Mouse (Mus musculus): Measurements from ENCODE around the gene Gsg1l.

Gsg1l gene

GRCm38 (mm10) chr7:126082286-126082741, at the start of gene Gsg1l:
Gene Gsg1l (minus strand): TSS chr7:126082411.
- DNase-seq (ENCODE audit: low spot score), result no peak

DNA sequence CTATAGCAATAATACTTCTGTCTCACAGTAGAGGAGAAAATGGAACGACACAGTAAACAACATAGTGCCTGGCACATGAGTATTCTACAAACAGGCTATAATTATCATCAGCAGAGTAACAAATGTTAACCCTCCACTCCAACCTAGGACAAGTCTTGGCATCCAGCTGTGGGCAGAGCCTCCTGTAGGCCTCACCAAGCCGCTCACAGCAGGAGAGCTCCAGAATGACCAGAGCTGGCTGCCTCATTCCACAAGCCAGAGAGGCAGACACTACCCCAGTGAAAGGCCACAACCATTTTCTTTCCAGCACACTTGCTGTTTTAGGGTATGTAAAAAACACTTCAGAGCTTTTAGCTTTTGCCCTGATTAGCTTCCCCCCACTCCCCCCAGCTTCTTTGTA, 45.5 kb upstream of the Gsg1l start:
- DNase-seq (ENCODE audit: low spot score), result no peak

GRCm38 (mm10) chr7:126126502-126126901, 44.3 kb upstream of the Gsg1l start:
- no peak for DNase-seq (ENCODE audit: low spot score)

- DNase-seq (ENCODE audit: low spot score), result no peak
Observed at GRCm38 (mm10) chr7:126121533-126121932, 39.3 kb upstream of the Gsg1l start.

- DNase-seq (ENCODE audit: low spot score), result no peak
Observed at GRCm38 (mm10) chr7:126119819-126120218, 37.6 kb upstream of the Gsg1l start.

DNA sequence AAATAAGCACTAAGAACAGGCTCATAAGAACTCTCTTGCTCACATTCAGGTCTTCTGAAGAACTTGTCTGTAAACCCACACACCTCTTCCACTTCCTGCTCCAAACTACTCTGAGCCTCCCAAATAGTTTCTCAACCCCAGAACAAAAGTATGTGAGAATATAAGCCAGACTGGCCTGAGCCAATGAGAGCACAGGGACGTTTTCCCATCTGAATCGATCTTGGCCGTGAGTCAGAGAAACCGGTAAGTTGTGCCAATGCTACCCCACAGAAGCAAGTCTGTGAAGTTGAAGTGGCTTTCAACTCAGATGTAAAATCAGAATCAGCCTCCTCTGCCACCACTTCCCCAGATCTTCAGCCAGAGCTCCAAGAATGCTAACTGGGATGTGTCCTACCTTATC, 31.1 kb upstream of the Gsg1l start:
- DNase-seq (ENCODE audit: low spot score), result no peak

DNA sequence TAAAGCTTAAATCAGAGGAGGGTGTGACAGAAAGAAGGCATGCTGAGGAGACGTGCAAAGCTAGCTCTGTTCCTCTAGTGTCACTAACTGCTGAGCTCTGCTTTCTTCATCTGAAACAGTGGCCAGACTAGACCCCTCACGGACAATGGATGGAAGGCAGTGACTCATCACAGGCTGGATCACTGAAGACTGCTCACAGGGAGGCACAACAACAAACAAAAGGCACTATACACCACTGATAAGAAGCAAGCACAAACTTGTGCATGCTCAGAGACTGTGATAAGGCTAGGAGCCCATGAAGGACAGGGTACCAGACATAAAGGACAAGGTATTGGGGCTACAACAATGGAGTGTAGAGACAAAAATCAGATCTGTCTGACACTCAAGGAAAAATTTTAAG, 29.0 kb upstream of the Gsg1l start:
- DNase-seq (ENCODE audit: low spot score), result no peak

- DNase-seq (ENCODE audit: low spot score), result no peak
Observed at GRCm38 (mm10) chr7:126109898-126110297, 27.7 kb upstream of the Gsg1l start.

DNA sequence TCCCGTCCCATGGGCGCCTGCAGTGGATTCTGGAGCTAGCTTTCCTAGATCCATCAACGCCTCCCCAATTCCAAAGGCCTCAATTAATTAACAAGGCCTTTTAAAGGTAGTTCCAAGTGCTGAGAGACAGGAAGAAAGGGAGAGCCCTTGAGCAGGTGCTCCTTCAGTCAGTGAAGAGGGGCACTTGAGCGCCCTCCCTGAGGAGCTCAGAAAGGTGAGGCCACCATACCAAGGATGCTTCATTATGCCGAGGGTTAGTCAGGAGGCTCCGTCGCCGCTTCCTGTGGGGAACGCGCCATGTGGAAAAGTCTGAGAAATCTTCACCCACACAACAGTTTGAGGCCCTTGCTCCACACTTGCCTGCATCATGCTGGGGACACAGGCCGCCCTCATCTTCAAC, 18.2 kb upstream of the Gsg1l start:
- no peak for DNase-seq (ENCODE audit: low spot score)

GRCm38 (mm10) chr7:126099835-126100234, 17.6 kb upstream of the Gsg1l start:
- DNase-seq (ENCODE audit: low spot score), result no peak

DNA sequence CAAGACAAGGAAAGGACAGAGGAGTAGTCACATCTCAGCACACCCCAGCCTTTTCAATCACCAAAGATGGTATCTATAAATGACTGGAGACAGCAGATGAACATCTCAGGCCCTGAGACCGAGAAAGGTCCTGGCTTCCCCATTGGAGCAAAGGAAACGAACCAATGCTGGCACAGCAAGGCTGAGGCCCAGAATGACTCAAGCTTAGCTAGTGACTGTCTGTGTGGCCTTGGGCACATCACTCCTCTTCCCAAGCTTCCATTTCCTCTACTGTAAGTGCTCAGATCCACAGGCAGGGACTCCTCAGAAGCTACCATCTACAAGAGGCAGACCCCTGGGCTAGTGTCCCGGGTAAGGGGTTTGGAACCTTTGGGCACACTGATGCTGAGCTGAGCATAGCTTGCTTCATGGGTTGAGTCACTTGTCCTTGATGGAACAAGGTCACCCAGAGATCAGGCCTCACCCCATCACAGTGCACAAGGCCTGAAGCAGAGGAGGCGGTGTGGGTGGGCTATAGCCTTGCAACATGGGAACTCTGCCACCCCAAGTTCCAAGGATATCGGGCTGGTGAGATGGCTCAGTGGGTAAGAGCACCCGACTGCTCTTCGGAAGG, 17.1 kb upstream of the Gsg1l start:
- DNase-seq (ENCODE audit: low spot score), result no peak

DNA sequence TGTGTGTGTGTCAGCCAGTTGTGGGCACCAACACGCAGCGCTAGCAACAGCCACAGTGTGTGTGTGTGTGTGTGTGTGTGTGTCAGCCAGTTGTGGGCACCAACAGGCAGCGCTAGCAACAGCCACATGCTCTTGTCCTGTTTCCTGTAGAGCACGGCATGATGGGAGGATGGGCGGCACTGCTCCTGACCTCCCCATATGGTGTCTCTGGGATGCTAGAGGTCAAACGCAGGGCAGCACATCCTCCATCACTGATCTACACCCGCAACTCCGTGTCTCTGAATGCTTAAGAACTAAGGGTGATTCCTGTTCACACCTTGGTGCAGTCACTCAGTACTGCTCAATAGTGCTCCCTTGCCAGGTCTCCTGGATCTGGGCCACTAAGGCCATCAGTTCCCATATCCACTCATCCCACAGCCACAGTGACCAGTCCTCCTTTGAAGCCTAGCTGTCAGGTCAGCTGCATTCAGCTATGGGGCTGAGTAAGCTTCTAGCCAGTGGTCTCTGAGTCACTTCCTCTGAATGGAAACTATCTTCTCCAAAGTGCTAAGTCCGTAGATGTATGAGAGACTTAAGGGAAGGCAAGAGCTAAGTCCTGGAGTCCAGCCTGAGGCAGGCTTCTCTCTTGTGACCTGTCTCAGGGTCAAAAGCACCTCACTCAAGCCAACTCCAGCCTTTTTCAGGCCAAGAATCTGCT, 15.2 kb upstream of the Gsg1l start:
- peak; percentile 47 for DNase-seq (ENCODE audit: low spot score)

DNA sequence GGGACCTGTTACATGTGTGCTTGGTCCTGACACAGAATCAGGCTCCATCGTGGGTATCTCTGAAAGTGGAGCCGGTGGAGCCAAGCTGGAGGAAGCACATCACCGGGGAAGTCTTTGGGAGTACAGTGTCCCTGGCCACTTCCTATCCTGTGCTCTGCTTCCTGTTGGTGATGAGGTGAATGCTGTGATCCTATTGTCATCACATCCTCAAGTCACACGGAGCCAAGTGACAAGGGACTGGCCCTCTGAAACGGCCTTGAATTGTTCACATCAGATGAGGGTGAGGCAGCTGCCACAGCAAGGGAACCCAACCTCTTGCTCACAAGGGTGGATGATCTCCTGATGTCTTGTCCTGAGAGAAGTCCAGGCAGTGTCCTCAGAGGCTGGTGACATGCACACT, 14.4 kb upstream of the Gsg1l start:
- no peak for DNase-seq (ENCODE audit: low spot score)

DNA sequence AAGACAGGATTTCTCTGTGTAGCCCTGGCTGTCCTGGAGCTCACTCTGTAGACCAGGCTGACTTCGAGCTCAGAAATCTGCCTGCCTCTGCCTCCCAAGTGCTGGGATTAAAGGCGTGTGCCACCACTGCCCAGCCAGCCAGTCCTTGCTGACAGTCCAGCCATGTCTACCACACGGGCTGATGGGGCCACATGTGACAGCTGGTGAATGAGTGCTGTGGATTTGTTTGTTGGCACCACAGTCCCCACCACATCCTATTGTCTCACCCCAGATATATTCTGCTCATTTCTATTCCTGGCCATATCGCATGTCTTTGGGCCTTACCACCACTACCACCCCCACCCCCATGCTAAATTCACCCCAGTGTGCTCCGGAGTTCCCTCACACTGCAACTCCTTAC, 12.5 kb upstream of the Gsg1l start:
- DNase-seq (ENCODE audit: low spot score), result no peak

- no peak for DNase-seq (ENCODE audit: low spot score)
Observed at GRCm38 (mm10) chr7:126093162-126093561, 11.0 kb upstream of the Gsg1l start.

GRCm38 (mm10) chr7:126089782-126090181, 7.6 kb upstream of the Gsg1l start:
- DNase-seq (ENCODE audit: low spot score), result peak; percentile 89

DNA sequence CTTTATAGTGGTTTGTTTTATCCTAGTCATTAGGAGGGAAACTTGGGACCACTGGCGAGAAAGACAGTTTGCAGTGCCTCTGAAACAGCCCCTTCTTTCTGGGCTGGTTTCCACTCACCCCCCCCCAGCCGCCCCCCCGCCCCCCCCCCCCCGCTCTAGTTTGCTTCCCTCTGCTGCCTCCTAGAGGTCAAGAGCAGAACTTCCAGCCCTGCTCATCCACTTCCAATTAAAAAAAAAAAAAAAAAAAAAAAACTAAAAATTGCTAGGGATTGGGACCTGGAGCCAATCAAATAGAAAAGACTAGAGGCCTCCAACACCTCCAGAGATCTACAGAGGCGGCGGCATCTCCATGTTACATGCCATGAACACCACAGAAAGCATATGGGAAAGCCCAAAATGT, 5.9 kb upstream of the Gsg1l start:
- no peak for DNase-seq (ENCODE audit: low spot score)

GRCm38 (mm10) chr7:126087602-126088001, 5.4 kb upstream of the Gsg1l start:
- no peak for DNase-seq (ENCODE audit: low spot score)

GRCm38 (mm10) chr7:126086321-126086741, 4.1 kb upstream of the Gsg1l start:
- peak; percentile 43 for DNase-seq (ENCODE audit: low spot score)

DNA sequence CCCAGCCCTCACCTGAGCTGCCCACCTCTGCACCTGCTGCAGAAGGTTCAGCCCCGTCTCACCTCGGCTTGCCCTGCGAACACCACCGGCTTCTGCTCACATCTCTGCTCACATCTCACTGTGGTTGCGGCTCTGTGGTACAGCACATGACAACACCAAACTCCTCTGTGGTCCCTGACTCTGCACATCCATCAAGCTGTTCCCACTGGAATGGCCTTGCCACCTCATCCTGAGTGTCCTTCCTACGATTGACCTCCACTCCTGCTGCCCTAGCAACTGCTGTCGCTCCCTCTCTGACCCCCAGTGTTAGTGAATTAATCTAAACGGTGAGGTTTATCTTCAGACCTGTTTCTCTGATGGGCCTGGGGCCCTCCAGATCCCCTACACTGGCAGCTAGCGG, 2.9 kb upstream of the Gsg1l start:
- DNase-seq (ENCODE audit: low spot score), result no peak

GRCm38 (mm10) chr7:126083980-126084348, 1.8 kb upstream of the Gsg1l start:
- DNase-seq (ENCODE audit: low spot score), result no peak

DNA sequence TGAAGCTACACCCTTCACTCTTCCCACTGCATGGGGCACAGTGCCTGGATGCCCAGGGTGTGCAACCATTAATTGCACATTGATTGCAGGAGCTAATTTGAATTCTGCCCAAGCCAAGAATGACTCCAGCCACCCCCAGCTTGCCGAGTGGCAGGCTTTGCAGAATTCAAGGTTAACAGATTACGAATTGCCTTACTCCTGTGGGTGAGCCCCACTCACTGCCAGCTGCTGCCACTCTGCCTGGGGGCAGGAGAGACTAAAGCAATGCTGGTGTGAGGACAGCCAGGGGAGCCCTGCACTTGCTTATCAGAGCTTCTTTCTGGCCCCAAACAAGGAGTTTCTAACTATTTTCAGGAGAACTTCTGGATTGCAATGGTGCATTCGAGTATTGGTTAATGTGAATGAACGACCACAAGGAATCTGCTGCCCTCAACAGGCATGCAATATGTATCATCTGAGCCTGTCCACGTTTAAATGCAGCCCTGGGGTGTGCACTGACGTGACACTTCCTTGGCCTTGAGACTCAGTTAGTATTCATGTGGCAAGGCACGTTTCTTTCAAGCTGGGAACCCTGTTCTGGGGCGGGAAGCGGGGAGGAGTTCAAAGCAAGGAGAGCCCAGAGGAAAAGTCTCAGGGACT, 1.2 kb upstream of the Gsg1l start:
- no peak for DNase-seq (ENCODE audit: low spot score)

DNA sequence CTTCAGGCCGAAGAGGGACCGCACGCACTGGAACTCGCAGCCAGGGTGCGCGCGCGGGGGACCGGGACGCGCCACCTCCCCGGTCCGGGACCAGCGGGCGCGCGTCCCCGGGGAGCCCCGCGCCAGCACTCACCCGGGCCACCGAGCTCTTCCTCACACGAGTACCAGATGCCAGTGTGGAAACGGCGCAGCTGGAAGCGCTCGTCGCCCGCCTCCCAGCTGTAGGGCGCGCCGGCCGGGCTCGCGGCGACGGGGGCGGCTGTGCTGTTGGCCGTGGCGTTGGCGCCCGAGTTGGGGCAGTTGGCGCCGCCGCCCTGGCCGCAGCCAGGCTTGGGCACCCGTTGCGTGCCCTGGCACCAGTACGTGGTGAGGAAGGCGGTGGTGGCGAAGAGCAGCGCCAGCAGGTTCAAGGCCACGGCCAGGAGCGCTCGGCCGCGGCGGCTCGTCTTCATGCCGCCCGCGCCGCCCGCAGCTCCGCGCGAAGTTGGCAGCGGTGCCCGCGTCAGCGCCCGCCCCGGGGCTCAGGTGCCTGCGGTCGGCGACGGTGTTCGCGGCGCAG, 405 bp downstream of the Gsg1l start:
- no peak for DNase-seq (ENCODE audit: low spot score)
